Mouse (Mus musculus): ENCODE data around the gene Gm9945. TPM values are rescaled to one million over a fixed set of nuclear protein-coding genes. Genes with fewer than 3 reads are reported as not detected.

Gene Gm9945
- total and polyA plus RNA-seq, 3 experiments: not detected

DNA sequence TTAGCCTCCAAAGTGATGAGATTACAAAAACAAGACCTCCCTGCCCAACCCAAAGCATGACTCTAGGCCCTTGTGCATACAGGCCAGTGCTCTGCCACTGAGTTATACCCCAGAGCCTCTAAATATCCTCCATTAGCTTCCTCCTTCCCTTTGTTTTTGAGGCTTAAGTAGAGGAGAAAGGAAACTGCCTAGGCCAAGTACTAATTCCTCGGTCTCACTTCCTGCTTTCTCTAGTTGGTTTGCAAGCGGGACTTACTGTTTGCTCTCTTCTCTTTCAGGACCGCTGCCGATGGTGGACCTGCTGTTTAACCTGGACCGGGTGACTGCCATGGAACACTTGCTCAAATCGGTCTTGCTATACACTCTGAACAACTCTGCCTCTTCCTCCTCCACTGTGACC, 43.6 kb upstream of the Gm9945 start:
- dilution Hi-C loops (cut with MboI; ENCODE audit: extremely low pct_ligation_motif_present, extremely low pct_unique_long_range_greater_than_20kb, low sequenced_read_pairs) (no loop called here), in situ Hi-C loops (cut with MboI; ENCODE audit: low pct_ligation_motif_present, low pct_unique_long_range_greater_than_20kb, low sequenced_read_pairs) (no loop called here)
- no peak for TF ChIP-seq TBP (conservative IDR thresholded peaks at IDR 0.05; ENCODE audit: low read depth, low read length)
- TF ChIP-seq GABPA (IDR thresholded peaks at IDR 0.05; ENCODE audit: insufficient replicate concordance, low read depth, low read length): no peak
- no peak for TF ChIP-seq ETS1 (conservative IDR thresholded peaks at IDR 0.05; ENCODE audit: low read depth, low read length)
- no peak for TF ChIP-seq IRF4 (IDR thresholded peaks at IDR 0.05; ENCODE audit: low read depth, low read length)
- TF ChIP-seq UBTF (IDR thresholded peaks at IDR 0.05; ENCODE audit: low read depth, low read length): no peak
- TF ChIP-seq ZNF384 (IDR thresholded peaks at IDR 0.05; ENCODE audit: low read depth, low read length): no peak
- no peak for TF ChIP-seq EP300 (IDR thresholded peaks at IDR 0.05; ENCODE audit: low read length)
- TF ChIP-seq RAD21 (IDR thresholded peaks at IDR 0.05; ENCODE audit: low read depth, low read length): no peak
- TF ChIP-seq CHD2 (IDR thresholded peaks at IDR 0.05; ENCODE audit: low read length): no peak
- no peak for TF ChIP-seq HCFC1 (IDR thresholded peaks at IDR 0.05; ENCODE audit: low read depth, low read length)
- no peak for TF ChIP-seq USF1 (IDR thresholded peaks at IDR 0.05; ENCODE audit: low read depth, low read length)
- TF ChIP-seq BHLHE40 (IDR thresholded peaks at IDR 0.05; ENCODE audit: low read depth, low read length): no peak
- Histone ChIP-seq H3K9ac (ENCODE audit: insufficient read depth, low read depth) (no peak overlapping the region), H3K4me3 (replicated peaks in 1 of 3; ENCODE audit: low read depth in 2 of 3, low read length in 2 of 3, poor library complexity in 1 of 3) (no peak overlapping the region), H3K9me3 (replicated peaks; ENCODE audit: low read length) (no peaks in the 10 kb centered on the region), H3K4me1 (ENCODE audit: control insufficient read depth in 1 of 2, insufficient read depth in 2 of 2) (peaks cover 11 to 19% of the 10 kb centered on the region in 2 experiments), H3K27ac (ENCODE audit: insufficient read depth, low read depth) (no peak overlapping the region), H3K79me2 (replicated peaks; ENCODE audit: control insufficient read depth, extremely low read depth, insufficient read depth, poor library complexity, severe bottlenecking) (no peaks in the 10 kb centered on the region), H3K36me3 (replicated peaks in 1 of 2; ENCODE audit: control insufficient read depth in 1 of 2, insufficient read depth in 1 of 2, low read length in 1 of 2) (no peaks in the 10 kb centered on the region), H3K4me2 (ENCODE audit: insufficient read depth, low read depth, poor library complexity, severe bottlenecking) (no peak overlapping the region), H3K27me3 (replicated peaks) (peaks cover 3% of the 10 kb centered on the region)
- no peak for DNase-seq (ENCODE audit: extremely low read depth)

- Histone ChIP-seq H3K4me1 (ENCODE audit: control insufficient read depth in 1 of 2, insufficient read depth in 2 of 2) (peaks cover 0 to 3% of the 10 kb centered on the region in 2 experiments; a peak in 1 of 4 replicates), H3K9ac (ENCODE audit: insufficient read depth, low read depth) (no peak overlapping the region), H3K27ac (ENCODE audit: insufficient read depth, low read depth) (no peak overlapping the region), H3K4me3 (replicated peaks in 1 of 3; ENCODE audit: low read depth in 2 of 3, low read length in 2 of 3, poor library complexity in 1 of 3) (no peak overlapping the region), H3K27me3 (replicated peaks) (no peaks in the 10 kb centered on the region), H3K4me2 (ENCODE audit: insufficient read depth, low read depth, poor library complexity, severe bottlenecking) (no peak overlapping the region), H3K36me3 (replicated peaks in 1 of 2; ENCODE audit: control insufficient read depth in 1 of 2, insufficient read depth in 1 of 2, low read length in 1 of 2) (no peaks in the 10 kb centered on the region), H3K9me3 (replicated peaks; ENCODE audit: low read length) (no peaks in the 10 kb centered on the region), H3K79me2 (replicated peaks; ENCODE audit: control insufficient read depth, extremely low read depth, insufficient read depth, poor library complexity, severe bottlenecking) (no peaks in the 10 kb centered on the region)
- TF ChIP-seq UBTF (IDR thresholded peaks at IDR 0.05; ENCODE audit: low read depth, low read length) (no peak), IRF4 (IDR thresholded peaks at IDR 0.05; ENCODE audit: low read depth, low read length) (no peak), CHD2 (IDR thresholded peaks at IDR 0.05; ENCODE audit: low read length) (no peak), SIN3A (IDR thresholded peaks at IDR 0.05; ENCODE audit: low read length) (no peak), PAX5 (IDR thresholded peaks at IDR 0.05; ENCODE audit: low read length) (no peak), MEF2A (IDR thresholded peaks at IDR 0.05; ENCODE audit: borderline replicate concordance, low read depth, low read length) (no peak), RCOR1 (conservative IDR thresholded peaks at IDR 0.05; ENCODE audit: low read depth, low read length) (no peak), CHD1 (IDR thresholded peaks at IDR 0.05; ENCODE audit: low read depth, low read length) (no peak), JUND (conservative IDR thresholded peaks at IDR 0.05; ENCODE audit: low read depth, low read length) (no peak), KAT2A (IDR thresholded peaks at IDR 0.05; ENCODE audit: insufficient replicate concordance, low read length) (no peak), POLR2AphosphoS2 (IDR thresholded peaks at IDR 0.05; ENCODE audit: low read depth, low read length) (no peak)
- in situ Hi-C loops (cut with MboI; ENCODE audit: low pct_ligation_motif_present, low pct_unique_long_range_greater_than_20kb, low sequenced_read_pairs): no loop called here
- DNase-seq (ENCODE audit: extremely low read depth): no peak
- dilution Hi-C loops (cut with MboI; ENCODE audit: extremely low pct_ligation_motif_present, extremely low pct_unique_long_range_greater_than_20kb, low sequenced_read_pairs): no loop called here
Measured at GRCm38 (mm10) chr11:53441921-53442320, 38.0 kb upstream of the Gm9945 start.

Data from CH12.LX (cell line).